Mouse (Mus musculus) CH12.LX (cell line): ENCODE measurements around the gene Cryab.

Source experiments
- CTCF ChIP-seq, 2 experiments: IDR thresholded peaks in 1 of 2; conservative IDR thresholded peaks in 1 of 2; 2 replicates each; pipeline ENCODE4 v1.5.1; 2011 to 2012; ENCODE audit warnings: low read depth in 2 of 2, low read length in 2 of 2, improper control_type of control experiment in 1 of 2, inconsistent platforms in 1 of 2, mild to moderate bottlenecking in 1 of 2, moderate library complexity in 1 of 2
- GABPA ChIP-seq: IDR thresholded peaks from 2 replicates; pipeline ENCODE4 v1.6.1; 2012; ENCODE audit warnings: low read depth, low read length, improper control_type of control experiment, inconsistent platforms; ENCODE audit not compliant: insufficient replicate concordance
- MAX ChIP-seq: IDR thresholded peaks from 2 replicates; pipeline ENCODE4 v1.6.1; 2011; ENCODE audit warnings: low read length, improper control_type of control experiment
- MAZ ChIP-seq: IDR thresholded peaks from 2 replicates; pipeline ENCODE4 v1.6.1; 2012; ENCODE audit warnings: low read depth, mild to moderate bottlenecking, inconsistent platforms, low read length, improper control_type of control experiment, moderate library complexity
- POLR2A ChIP-seq: IDR thresholded peaks from 2 replicates; pipeline ENCODE4 v1.6.1; 2011; ENCODE audit warnings: low read depth, mild to moderate bottlenecking, improper control_type of control experiment, low read length
- RAD21 ChIP-seq: IDR thresholded peaks from 2 replicates; pipeline ENCODE4 v1.6.1; 2011; ENCODE audit warnings: low read depth, mild to moderate bottlenecking, low read length, improper control_type of control experiment, moderate library complexity
- TCF12 ChIP-seq: IDR thresholded peaks from 2 replicates; pipeline ENCODE4 v1.6.1; 2014; ENCODE audit warnings: low read depth, mild to moderate bottlenecking, inconsistent platforms, low read length, improper control_type of control experiment
- USF1 ChIP-seq: IDR thresholded peaks from 2 replicates; pipeline ENCODE4 v1.6.1; 2014; ENCODE audit warnings: low read depth, mild to moderate bottlenecking, inconsistent platforms, low read length, improper control_type of control experiment

GRCm38 (mm10) chr9:50721061-50721460, 30.1 kb upstream of the Cryab start:
- TF ChIP-seq TCF12 (no peak), MAX (no peak), CTCF (conservative IDR thresholded peaks at IDR 0.05 in 1 of 2, IDR thresholded peaks at IDR 0.05 in 1 of 2; ENCODE audit: low read depth in 2 of 2, low read length in 2 of 2) (no peak), GABPA (no peak), MAZ (no peak), RAD21 (no peak), USF1 (no peak), POLR2A (no peak)
